Mouse (Mus musculus) CD4-positive helper T cell, adult 2 months (primary cell): ENCODE data around the gene Mark1.

Experiments
- DNase-seq: peaks from one replicate; pipeline ENCODE4 v3.0.0-alpha.2; 2012; ENCODE audit warnings: low read depth, missing footprints, low spot score

The Mark1 gene

DNA sequence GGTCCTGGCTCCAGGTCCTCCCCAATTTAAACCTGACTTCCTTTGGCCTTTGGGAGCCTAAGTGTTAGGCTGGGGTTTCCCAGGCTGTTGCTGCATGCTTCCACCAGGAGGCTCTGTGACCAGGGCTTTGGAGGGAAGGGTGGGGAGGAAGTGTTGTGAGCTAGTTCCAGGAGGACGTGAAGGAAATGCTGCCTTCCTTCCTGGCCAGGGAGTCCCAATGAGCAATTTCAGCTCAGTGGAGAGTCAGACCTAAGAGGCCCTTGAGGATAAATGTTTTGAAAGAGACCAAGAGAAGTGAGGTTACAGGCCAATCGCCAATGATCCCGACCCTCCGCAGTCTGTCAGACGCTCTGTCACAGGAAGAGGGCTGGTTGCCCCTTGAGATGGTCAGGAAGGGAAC, 146.0 kb downstream of the Mark1 start:
- DNase-seq = peak; percentile 23

DNA sequence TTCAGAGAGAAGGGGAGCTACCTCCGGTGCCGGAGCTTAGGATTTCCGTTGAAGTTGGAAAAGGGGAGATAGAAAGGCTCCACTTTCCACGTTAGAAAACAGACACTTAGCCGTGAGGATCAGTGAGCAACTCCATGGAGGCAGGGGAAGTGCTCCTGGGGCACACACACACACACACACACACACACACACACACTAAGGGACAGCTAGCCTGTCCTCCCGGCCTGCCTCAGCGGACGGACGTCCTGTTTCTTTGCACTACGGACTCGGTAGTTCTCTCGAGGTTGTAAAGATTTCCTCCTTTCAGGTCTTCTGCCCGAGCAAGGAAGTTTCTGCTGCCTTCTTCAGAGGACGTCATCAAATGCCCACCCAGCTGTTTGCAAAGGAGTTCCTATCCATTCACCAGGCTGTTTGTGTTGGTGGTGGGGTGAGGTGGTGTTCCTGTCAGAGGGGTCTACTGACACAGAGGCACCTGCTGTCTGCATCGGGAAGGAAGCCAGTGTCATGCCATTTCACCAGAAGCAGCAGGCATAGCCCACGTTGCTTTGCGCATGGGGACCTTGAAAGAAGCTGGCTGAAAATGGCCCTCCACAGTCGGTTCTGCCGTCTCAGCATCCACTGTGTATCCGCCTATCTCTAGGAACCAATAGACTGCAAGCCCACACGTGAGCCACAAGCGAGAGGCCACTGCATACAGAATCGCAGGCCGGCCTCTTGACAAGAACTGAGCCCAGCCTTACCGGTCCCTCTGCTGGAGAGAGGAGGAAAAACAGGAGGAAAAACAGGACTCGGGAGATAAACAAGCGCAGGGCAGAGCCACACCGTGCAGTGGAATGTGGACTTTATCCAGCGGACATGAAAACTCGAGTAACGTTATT, 147.4 kb downstream of the Mark1 start:
- peak; percentile 63 for DNase-seq

DNA sequence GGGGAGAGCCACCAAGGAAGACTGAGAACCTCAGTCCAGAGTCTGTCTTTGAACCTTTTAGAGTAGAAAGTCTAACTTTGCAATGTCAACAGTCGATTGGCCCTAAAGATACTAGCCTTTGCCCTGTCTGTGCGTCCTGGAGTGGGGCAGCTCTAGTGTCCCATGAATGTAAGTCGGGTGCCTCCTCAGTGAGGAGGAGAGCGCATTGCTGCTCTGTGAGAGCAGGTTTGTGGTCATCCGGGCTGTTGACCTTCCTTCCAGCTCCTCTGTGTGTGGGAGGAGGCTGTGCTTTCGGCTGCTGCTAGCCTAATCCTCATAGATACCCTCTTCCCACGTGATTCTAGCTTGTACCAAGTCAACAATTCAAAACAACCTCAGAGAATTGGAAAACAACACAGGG, 148.2 kb downstream of the Mark1 start:
- no peak for DNase-seq

DNA sequence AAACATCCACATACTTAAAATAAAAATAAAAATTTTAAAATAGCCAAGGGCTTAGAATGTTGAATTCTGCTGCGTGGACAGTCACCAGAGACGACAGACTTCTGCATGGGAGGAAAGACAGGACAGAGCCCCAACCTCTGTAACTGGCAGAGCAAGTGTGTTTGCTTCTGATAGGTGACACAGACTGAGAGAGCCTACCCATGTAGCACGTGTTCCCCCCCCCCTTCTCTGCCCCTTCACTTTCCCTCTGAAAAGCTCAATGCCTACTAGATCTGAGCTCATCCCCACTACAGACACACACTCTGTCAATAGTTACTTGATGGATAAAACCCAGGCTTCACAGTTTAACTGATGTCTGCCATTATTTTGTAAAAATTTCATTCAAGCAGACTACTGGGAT, 152.4 kb downstream of the Mark1 start:
- no peak for DNase-seq
